Mouse (Mus musculus) yolk sac, embryonic 10.5 days (tissue): Measurements from ENCODE around the gene Izumo1.
"Not testable (repeated sequence)": the region's sequence is repeated elsewhere in the genome, so short reads cannot be mapped to it uniquely, and the experiment has no call there.

Source experiments
- DNase-seq: peaks from one replicate; pipeline ENCODE4 v3.0.0-alpha.2; 2017; ENCODE audit warnings: low spot score

Izumo1 gene

DNA sequence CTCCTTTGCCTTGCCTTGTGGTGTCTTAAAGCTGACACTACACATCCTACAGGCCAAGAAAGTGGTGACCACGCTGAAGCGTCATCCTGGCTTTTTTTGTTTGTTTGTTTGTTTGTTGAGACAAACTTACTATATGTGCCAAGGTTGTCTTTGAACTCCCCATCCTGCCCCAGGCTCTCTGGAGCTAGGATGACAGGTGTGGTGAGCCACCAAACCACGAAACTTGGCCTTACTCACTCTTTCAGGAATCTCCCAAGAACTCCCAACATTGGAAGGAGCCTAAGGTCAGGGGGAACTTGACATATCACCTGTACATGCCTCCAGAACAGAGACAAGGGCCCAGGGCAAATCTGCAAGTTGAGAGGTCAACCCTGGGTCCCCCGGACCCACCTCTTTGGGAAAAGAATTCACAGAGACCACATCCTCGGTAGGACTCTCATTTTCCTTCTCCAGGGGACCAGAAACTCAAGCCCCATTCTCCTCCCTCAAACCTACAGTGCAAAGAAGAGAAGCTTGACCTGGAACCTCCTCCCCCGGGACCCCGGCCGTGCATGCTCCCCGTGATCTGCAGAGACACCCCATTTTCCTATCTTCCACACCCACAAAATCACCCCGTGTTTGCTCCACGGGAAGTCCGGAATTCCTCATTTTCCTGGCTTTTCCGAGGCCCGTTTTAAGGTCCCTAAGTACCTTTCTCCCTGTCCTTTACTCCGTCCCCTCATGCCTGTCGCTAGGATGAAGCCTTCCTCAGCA lies 21.1 kb downstream of the Izumo1 start:
- DNase-seq = no peak

DNA sequence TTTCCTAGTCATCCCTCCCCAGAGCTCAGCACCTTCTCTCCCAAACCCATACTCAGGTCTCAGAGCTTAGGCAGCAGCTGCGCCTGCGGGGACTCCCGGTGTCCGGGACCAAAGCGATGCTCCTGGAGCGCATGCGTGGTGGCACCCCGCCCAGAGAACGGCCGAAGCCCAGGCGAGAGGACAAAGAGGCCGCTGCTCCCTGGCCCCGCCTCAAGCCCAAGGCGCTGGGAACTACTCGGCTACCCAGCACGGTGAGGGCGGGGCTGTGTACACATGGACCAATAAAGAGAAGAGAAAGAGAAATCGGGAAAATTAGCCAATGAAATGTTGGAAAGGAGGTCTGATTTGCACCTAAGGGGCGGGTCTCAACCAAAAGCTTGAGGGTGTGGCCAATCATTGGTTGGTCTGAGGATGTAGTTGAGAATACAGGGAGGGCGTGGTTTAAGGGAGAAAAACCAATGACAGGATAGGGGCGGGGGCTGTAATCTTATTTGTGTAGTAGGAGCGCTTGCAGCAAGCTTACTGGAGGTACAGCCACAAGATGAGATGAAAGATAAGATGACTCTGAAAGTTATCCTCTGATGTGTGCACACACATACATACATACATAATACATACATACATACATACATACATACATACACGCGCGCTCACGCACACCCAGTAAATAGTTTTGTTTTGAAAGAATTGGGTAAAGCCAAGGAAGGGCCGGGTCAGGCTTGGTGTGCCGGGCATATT lies 22.0 kb downstream of the Izumo1 start:
- peak; percentile 96 for DNase-seq

DNA sequence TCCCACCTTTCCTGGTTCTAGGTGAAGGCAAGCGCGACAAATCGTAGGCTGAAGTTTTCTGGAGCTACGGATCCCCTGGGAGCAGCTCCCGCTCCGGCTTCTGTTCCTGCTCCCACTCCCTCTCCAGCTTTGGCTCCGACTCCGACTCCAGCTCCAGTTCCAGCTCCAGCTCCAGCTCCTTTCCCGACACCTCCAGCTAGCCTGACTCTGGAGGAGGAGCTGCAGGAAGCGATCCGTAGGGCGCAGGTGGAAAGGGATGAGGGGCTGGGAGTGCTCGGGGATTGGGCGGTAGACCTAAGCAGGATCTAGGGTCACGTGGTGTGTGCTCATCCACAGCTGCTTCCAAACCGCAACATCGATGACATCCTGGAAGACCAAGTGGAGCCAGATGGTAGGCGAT lies 22.6 kb downstream of the Izumo1 start:
- DNase-seq = peak; percentile 48

DNA sequence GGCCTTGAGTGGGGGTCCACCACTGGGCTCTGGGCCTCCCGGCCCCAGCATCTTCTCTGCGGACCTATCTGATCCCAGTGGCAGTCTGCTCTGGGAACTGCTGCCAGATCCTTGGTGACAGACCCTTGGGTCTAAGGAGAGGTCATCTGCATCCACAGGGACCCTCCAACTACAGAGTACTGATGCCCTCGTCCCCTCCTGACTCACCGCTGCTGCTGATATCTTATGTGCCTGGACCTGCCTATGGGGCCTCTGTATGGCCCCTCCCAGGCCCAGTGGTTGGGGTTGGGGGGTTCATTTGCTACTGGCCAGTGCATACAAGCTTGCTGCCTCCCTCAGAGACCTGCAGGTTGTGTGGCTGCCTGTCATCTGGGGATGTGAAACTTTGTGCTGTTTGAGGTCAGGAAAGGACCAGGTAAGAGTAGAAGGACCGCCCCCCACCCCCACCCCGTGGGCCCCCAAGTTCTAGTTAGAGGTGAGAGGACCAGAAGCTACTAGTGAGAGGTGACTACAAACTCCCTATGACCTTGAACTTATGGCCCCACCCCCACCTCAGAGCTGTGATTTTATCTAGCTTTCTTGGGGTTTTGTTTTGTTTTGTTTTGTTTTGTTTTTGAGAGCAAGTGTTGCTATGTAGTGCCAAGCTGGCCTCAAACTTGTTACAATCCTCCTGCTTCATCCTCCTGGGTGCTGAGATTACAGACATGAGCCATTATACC lies 23.4 kb downstream of the Izumo1 start:
- DNase-seq = no peak

DNA sequence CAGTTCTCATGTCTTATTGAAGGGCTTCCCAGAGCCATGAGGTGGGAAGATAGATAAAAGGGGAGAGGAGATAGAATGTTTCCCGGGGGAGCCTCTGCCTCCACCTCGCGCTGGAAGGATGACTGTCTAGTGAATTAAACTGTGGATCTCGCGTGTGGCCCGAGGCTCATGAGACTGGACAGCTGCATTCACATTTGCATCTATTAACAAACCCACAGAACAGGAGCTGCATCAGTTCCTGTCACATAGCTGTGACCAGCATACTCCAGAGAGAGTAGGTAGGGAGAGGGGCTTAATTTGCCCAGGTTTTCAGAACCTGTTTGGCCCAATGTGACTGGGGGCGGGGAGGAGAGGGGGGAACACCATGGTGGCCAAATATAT lies 24.0 kb downstream of the Izumo1 start:
- no peak for DNase-seq

DNA sequence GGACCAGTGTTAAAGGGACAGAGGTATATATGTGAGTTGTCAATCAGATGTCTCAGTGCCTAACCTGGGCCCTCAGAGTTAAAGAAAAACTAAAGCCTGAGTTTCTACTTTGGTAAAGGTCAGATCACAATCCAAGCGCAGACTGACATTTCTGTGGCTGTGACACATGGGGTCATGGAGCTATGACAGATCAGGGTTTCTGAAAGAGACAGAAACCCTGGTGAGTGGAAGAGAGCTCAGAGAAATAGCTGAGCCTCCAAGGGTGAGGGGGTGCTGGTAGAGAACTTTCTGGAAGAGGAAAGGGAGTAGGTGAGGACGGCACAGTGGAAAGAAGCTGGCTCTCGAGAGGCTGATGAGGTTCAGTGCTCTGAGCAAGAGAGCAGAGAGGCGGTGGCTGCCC lies 25.1 kb downstream of the Izumo1 start:
- no peak for DNase-seq

DNA sequence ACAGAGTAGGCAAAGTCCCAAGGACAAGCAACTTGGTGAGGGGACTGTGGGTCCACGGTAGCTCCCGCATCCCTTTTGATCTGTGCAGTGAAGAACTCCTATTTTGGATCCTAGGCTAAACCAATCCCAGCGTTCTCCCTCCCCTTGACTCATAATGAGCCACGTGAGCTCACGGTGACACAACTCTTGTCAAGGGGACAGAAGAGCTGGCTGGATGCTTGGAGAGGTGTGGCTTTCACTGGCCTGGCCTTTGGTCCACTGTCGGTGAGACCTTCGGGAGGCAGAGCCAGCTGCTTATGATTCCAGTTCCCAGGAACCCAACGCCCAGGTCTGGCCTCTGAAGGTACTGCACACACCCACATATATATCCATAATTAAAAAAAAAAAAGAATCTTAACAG lies 27.7 kb downstream of the Izumo1 start:
- no peak for DNase-seq

DNA sequence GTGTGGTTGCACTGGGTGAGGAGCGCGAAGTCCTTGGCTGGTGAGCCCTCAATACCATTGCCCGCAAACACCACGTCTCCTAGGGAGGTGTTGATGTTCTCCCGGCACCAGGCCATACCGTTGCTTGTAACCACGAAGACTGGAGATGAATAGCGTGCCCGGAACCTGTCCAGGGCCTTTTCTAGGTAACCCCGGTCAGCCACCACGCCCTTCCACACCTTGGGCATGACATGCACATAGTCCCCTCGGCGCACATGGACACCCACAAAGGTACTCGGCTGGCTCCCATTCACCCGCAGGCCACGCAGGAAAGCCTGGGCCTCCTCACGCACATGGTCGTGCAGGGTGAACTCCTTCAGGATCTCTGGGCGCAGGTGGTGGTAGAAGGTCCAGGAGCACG lies 28.9 kb downstream of the Izumo1 start:
- DNase-seq = not testable (repeated sequence)

DNA sequence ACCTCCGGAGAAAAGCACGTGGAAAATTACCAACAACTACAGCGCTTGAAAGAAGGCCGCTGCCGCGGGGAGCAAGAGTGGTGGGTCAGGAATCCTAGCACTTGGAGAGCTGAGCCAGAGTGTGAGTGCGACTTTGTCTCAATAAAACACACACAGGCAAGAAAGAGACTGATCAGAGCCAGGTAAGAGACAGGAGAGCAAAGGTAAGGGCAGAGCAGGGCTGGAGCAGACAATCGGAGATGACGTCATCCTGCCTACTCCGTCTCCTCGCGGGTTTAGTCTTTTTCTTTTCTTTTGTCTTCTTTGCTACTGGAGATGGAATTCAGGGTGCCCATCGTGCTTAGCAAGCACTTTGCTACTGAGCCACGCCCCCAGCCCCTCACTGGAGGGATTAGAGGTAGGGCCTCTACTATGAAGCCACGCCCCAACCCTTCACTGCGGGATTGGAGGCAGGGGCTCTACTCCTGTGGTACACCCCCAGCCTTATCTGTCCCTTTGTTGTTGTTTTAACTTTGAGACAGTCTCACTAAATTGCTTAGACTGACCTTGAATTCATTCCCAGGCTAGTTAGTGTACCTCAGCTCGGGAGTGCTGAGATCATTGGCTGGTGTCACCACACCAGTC lies 32.9 kb downstream of the Izumo1 start:
- peak; percentile 40 for DNase-seq

DNA sequence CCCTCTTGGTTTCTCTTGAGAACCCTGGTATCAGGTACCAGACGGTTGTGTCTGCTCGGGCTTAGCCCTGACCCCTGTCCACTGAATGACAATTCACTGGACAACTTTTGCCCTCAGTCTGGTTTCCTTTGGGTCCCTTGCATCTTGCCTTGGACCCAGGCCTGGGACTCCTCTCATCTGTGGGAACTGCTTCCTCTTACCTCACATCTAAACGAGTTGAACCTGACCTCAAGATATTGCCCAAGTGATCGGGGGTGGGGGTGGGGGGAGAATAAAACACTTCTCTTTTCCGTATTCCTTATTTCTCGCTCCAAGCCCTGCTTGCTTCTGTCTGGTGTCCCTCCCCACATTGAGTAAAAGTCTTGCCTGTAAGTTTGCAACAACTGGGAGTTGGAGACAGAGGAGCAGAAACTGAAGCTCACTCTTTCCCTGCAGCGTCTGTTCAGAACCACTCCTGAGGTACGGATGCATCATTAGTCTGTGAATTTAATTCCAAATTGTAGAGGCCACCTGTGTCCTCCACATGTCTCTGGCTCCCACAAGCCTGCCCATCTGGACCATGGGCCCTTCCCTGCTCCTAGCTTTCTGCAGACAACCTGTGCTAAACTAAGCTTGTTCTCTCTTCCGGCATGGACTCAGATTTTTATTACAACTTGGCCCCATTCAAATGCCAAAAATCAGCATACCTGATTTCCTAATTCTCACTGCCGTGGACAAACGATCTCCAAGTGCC lies 39.3 kb downstream of the Izumo1 start:
- DNase-seq = no peak

DNA sequence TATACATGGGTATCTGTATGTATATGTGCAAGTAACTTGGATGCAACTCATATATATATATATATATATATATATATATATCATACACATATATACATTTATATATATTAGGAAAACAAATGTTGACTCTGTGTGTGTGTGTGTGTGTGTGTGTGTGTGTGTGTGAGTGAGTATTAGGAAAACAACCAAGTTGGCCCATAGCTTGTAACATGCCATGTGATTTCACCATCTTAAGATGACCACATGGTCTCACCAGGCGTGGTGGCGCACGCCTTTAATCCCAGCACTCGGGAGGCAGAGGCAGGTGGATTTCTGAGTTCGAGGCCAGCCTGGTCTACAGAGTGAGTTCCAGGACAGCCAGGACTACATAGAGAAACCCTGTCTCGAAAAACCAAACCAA lies 40.1 kb downstream of the Izumo1 start:
- not testable (repeated sequence) for DNase-seq

DNA sequence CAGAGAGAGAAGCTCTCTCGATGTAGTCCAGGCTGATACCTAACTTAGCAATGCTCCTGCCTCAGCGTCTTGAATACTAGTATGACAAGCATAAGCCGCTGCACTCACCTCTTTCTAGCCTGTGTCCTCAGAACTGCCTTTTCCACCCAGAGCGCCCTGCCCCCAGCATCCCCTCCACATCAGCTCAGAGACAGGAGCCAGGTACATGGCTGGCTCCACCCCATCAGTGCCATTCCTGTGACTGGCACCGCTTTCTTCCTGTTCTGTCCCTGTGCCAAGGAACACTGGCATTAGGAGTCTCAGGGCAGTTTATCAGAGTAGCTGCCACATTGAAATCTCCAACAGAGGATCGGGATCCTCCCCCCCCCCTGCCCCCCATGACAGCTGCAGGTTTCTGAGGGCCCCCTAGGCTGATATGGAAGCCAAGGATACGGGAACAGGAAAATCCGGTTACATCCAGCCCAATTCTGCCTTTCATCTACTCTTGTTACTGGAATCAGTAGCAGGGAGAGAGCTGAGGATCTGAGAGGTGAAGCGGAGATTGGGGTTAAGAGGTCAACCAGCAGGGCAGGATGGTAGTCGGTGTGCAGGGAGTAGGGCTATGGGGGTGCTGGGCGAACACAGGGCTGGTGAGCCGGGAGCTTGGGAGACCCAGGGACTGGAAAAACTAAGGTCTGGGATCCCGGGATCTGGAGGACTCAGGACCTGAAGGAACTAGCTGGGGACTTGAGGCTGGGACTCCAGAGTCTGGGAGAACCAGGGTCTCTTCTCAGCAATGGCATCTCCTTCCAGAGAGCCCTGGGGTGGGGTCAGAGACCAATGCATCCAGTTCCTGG lies 43.9 kb downstream of the Izumo1 start:
- DNase-seq = no peak

DNA sequence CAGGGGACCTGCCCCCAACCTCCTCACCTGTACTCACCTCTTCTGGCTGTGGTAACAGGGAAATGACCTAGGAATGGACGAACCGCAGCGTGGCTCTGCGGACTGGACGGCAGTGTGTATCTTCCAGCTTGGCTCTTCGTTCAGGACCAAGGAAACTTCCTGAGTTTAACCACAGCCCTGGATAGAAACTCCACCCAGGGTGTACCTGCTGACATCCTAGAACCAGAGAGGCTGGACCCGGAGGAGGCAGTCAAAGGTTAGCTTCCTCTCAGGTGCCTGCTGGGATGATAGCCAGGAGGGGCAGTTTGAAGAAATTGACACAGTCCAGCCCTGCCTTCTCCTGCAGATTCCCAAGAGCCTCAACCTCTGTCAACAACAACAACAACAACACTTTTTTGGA lies 44.5 kb downstream of the Izumo1 start, which contains the start of gene Fut2:
Gene Fut2 (minus strand): TSS at position 234 of the 400 bp plus-strand sequence.
- no peak for DNase-seq

DNA sequence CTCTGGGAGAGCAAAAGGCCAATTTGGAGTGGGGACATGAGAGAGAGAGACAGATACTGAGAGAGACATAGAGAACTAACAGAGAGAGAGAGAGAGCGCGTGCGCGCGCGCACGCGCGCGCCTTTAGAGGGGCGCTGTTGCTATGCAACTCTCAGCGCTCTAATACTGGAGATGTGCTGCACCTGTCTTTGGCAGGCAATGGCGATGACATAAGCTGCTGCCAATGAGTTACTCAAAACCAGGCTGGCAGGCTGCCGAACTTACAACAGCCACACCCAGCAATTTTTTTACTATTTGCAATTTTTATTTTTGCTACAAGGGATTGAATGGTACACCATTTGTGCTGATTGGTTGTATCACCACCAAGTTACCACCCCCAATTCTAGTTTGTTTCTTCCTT lies 46.1 kb downstream of the Izumo1 start:
- no peak for DNase-seq

DNA sequence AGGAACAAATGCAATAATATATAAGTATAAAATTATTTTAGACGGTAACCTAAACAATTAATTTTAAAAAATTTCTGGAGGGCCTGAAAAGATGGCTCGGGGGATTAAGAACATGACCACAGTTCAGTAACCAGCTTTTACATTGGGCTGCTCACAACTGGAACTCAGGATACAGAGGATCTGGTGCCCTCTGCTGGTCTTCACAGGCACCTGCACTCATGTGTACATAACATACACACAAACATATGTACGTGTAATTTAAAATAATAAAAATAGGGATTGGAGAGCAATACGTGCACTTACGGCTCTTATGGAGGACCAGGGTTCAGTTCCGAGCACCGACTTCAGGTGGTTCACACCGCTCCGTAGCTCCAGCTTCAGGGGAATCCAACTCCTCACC lies 47.3 kb downstream of the Izumo1 start:
- DNase-seq = no peak

DNA sequence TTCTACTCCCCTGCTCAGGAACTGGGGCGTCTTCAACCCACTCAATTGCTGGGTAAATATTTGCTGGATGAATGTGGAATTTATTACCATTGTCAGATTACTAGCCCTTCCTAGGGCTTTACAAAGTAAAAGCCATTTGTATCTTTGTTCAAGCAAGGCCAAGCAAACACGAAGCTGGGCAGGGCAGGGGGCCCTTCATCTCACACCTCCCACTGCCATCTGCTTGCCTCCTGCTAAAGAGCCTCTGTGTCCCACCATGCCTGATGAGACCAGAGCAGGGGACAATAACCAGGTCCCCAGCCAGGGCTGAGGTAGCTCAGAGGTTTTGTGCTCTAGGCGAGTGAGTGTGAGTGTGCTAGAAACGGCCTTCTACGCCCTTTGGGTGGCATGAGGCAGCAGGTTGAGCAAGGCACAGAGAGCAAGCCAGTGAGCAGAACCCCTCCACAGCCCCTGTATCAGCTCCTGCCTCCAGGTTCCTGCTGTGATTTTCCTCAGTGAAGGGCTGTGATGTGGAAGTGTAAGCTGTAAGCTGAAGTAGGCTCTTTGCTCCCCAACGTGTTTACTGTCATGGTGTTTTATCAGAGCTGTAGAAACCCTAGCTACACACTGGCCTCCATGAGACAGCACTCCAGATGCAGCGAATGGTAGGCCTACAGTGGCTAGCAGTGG lies 56.1 kb downstream of the Izumo1 start:
- no peak for DNase-seq
